Mouse (Mus musculus) cerebellum, adult 11-12 months (tissue): ENCODE results near the gene Ngfr.
A peak's percentile ranks its signal among the peaks of the same experiment; 100 is the strongest.

Experiments used
- DNase-seq: peaks from one replicate; pipeline ENCODE4 v3.0.0; 2022

Gene Ngfr

GRCm38 (mm10) chr11:95563849-95564248 lies 23.7 kb downstream of the Ngfr start:
- DNase-seq: no peak

- no peak for DNase-seq
These were observed 26.8 kb downstream of the Ngfr start for GRCm38 (mm10) chr11:95560773-95561172.

DNA sequence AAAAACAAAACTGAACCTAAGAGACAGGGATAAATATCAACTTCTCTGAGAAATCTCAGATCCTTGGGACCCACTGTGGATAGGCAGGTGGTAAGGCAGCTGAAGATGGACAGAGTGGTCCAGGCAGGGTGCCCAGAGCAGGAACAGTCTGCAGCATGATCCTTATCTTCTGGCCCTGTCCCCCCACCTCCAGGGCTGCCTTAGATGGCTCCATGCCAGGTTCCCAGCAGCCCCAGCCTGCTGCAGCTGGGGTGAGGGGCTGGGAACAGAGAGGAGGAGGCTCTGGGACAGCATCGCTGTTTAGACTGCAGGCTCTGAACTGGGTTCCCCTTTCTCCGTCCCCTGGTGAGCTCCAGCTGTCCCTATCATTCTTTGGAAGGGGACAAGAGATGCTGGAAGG lies 27.8 kb downstream of the Ngfr start:
- DNase-seq: no peak

DNA sequence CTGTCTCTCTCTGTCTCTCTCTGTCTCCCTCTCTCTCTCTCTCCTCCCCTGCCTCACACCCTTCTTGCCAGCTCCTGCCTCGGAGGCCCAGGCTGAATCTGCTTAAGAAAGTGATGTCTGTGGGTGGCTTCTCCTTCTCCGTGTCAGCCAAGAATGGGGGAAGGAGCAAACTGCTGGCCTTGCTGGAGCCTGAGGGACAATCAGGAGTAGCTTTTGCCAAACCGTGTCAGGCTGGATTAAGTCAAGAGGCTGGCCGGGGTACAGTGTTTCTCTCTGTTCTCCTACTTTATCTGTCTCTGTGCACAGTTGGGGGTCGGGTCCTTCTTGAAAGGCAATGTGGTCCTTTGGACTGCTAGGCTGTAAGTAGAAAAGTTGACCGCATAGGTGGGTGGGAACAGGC lies 29.8 kb downstream of the Ngfr start:
- no peak for DNase-seq

DNA sequence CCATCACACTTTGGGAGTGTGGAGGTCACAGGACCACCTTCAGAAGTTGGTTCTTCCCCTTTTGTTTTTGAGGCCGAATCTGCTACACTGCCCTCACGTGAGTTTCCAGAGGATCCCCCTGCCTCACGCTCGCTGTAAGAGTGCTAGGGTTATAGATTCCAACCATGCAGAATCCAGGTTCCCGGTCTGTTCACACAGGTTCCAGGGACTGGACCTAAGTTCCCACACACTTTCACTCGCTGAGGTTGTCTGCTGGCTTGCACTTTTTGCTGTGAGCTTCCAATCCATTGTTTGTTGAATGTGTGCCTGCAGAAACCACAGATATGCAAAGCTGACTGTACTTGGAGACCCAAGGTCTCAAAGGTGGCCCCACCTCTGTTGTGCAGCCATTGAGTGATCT lies 30.5 kb downstream of the Ngfr start:
- no peak for DNase-seq

GRCm38 (mm10) chr11:95555279-95555678 lies 32.3 kb downstream of the Ngfr start:
- DNase-seq: no peak

DNA sequence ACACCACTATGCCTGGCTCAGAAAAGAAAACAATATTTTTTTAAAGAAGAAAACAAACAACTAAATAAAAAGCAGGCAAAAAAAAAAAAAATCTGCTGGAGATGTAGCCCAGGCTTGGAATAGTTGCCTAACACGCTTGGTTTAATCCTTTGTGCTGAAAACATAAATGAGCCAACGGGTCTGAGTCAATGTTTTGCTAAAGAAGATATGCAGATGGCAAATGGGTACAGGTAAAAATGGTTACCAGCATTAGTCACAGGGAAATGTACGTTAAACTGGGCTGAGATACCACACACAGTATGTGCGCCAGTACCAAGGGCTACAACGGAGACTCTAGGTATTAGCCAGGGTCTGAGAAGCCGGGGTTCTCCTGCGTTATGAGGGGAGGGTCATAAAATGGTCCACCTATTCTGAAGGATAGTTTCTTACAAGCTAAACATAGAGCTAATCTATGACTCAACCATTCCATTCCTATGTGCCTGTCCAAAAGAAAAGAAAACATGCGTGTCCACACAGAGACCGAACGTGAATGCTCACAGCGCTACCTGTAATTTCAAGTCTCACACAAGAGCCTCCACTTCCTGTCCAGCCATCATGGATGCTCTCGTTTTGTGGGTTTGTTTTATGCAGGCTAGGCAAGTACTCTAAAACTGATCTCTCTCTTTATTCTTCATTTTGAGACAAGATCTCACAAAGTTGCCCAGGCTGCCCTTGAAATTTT lies 37.1 kb downstream of the Ngfr start:
- no peak for DNase-seq

- DNase-seq: no peak
These were observed 41.3 kb downstream of the Ngfr start for GRCm38 (mm10) chr11:95546021-95546782.

DNA sequence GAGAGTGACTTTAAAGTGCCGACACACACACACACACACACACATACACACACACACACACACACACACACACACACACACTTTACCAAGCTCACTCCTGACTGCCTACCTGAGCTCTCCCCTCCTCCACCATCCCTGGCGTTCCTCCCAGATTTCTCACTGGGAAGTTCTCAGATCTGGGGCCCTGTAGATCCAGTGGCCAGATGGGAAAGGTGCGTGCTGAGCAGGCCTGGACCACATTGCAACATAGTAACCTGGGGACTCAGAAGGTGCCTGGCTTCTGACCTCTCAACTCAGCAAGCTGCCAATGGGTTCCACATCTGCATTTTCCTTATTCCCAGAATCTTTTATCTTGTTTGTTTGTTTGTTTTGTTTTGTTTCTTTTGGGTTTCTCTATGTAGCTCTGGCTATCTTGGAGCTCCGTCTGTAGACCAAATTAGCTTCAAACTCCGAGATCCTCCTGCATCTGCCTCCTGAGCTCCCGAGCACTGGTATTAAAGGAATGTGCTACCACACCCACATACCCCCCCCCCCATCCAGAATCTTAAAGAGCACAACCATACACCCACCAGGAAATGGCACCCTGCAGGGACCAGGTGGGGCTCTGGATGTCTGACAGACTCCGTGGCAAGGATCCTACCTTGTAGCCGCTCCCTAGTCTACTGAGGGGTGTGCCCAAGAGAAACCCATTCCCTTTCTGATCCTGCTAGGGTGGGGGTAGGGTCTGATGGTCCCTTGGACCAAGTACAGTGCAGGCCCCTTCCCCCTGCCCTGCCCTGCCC lies 42.8 kb downstream of the Ngfr start:
- no peak for DNase-seq

- no peak for DNase-seq
These were observed 46.7 kb downstream of the Ngfr start for GRCm38 (mm10) chr11:95540637-95541385.

GRCm38 (mm10) chr11:95538378-95539104 lies 49.0 kb downstream of the Ngfr start:
- no peak for DNase-seq

DNA sequence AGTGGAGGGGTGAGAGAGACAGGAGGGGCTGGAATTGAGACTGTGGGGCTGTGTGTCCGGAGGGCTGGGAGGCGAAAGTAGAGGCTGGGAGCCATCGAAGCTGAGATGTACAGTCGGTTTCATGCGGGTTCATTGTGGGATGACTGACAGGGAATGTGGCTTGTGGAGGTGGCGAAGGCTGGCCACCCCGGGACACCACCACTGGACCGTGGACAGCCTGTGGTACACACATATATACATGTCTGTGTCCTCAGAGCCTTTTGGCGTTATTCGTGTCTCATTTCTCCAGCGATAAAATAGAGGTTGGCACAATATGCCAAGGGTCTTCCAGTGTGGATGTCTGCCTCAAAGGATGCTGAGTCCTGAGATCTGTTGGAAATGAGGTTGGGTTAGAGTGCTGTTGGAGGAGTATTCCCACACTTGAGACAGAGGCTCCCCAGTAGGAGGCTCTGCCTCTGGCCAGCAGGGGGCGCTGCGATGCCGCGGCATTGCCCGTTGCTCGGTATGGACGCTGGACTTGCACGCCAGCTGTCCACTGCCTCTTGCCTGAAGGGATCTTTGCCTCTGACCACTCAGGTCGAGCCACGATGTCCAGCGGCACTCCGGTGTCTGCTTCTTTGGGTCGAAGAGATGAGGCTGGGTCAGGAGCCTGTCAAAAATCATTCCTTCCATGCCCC lies 53.9 kb downstream of the Ngfr start:
- DNase-seq: peak; percentile 74

GRCm38 (mm10) chr11:95532353-95533072 lies 55.0 kb downstream of the Ngfr start:
- DNase-seq: no peak

DNA sequence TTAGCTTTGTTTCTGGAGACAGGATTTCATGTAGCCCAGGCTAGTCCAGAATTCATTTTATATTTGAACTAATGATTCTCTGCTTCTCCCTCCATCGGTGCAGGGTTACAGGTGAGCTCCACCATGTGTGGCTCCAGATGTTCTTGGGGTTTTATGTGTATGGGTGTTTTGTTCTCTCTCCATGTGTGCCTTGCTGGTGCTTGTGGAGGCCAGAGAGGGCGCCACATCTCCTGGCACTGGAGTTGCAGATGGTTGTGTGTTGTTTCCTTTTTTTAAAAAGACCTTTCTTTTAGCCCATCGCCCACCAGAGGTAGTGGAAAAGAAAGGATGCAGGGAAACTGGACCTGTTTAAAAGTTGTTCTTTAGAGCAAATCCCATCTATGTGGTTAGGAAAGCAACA lies 59.3 kb downstream of the Ngfr start:
- DNase-seq: no peak

- DNase-seq: no peak
These were observed 60.2 kb downstream of the Ngfr start for GRCm38 (mm10) chr11:95527307-95527706.

DNA sequence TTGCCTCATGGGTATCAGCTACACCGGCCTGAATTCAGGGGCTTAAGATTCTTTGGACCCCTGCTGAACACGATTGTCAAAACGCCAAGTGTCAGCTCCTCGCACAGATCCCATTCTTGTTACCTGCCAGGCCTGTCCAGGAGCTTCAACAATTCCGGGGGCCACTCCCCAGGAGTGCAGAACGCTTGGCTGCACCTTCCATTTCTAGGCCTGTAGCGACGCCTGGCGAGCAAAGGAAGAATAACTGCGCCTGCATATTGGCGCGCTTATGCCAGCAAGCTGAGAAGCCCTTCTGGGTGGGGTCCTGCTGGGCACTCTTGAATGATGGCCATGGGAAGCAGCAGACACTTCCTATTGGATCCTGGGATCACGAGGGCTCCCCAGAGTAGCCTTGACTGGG lies 66.0 kb downstream of the Ngfr start:
- DNase-seq: peak; percentile 87

DNA sequence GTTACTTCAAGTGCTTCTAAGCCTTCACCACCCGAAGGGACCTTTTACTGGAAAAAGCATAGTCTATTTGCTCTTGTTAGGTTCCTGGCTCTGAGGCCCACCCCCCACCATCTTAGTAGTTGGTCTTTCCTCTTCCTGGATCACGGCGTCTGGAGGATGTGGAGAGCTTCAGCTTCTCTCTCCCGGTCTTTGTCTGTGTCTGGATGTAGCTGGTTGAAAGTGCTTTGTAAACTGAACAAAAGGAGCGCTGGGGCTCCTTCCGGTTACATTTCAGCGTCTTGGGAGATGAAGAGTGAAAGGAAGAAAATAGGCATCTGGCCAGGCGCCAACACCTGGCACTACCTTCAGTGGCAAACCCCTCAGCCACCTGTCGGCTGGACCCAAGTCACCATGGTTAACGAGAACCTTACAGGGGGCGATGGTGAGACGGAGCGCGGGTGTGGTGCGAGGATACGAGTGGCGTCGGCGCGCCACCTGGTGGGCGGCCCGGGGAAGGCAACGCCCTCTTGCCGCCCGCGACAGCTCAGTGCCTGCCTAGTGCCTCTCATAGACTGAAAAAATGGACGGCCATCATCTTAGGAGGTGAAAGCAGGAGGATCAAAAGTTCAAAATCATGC lies 67.0 kb downstream of the Ngfr start:
- peak; percentile 90 for DNase-seq

- DNase-seq: peak; percentile 45
These were observed 67.5 kb downstream of the Ngfr start for GRCm38 (mm10) chr11:95519996-95520395.

GRCm38 (mm10) chr11:95519299-95519698 lies 68.2 kb downstream of the Ngfr start:
- DNase-seq: no peak
